Mouse (Mus musculus) liver (tissue): ENCODE data around the gene Idh2.
A peak's percentile ranks its signal among the peaks of the same experiment; 100 is the strongest.
"Not testable (repeated sequence)": the region's sequence is repeated elsewhere in the genome, so short reads cannot be mapped to it uniquely, and the experiment has no call there.

Source experiments
- DNase-seq: peaks from one replicate; pipeline ENCODE4 v3.0.0-alpha.2; 2020; ENCODE audit warnings: mixed read lengths

The Idh2 gene

GRCm38 (mm10) chr7:80115224-80115590 is at the start of gene Idh2:
Gene Idh2, minus strand, starts transcription at chr7:80115392.
- peak; percentile 93 for DNase-seq

GRCm38 (mm10) chr7:80160945-80161306 is 45.7 kb upstream of the Idh2 start:
- DNase-seq, result no peak

GRCm38 (mm10) chr7:80160293-80160944 is 45.2 kb upstream of the Idh2 start:
- no peak for DNase-seq

GRCm38 (mm10) chr7:80158496-80159268 is 43.5 kb upstream of the Idh2 start:
- DNase-seq, result no peak

GRCm38 (mm10) chr7:80156711-80157227 is 41.6 kb upstream of the Idh2 start:
- DNase-seq, result peak; percentile 85

GRCm38 (mm10) chr7:80154689-80155088 is 39.5 kb upstream of the Idh2 start:
- DNase-seq, result no peak

GRCm38 (mm10) chr7:80152756-80153155 is 37.6 kb upstream of the Idh2 start:
- DNase-seq, result no peak

- peak; percentile 75 for DNase-seq
Observed at GRCm38 (mm10) chr7:80152152-80152551, 37.0 kb upstream of the Idh2 start.

GRCm38 (mm10) chr7:80149356-80149755 is 34.2 kb upstream of the Idh2 start:
- no peak for DNase-seq

- DNase-seq, result peak; percentile 85
Observed at GRCm38 (mm10) chr7:80146077-80146476, 30.9 kb upstream of the Idh2 start.

GRCm38 (mm10) chr7:80144695-80145094 is 29.5 kb upstream of the Idh2 start:
- DNase-seq, result peak; percentile 42

GRCm38 (mm10) chr7:80143331-80144273 is 28.4 kb upstream of the Idh2 start:
- DNase-seq, result peak; percentile 50

- peak; percentile 80 for DNase-seq
Observed at GRCm38 (mm10) chr7:80140815-80141214, 25.6 kb upstream of the Idh2 start.

- DNase-seq, result no peak
Observed at GRCm38 (mm10) chr7:80138375-80138774, 23.2 kb upstream of the Idh2 start.

- peak; percentile 24 for DNase-seq
Observed at GRCm38 (mm10) chr7:80135173-80135532, 20.0 kb upstream of the Idh2 start.

- peak; percentile 64 for DNase-seq
Observed at GRCm38 (mm10) chr7:80134454-80135172, 19.4 kb upstream of the Idh2 start.

- DNase-seq, result peak; percentile 78
Observed at GRCm38 (mm10) chr7:80132541-80132940, 17.3 kb upstream of the Idh2 start.

GRCm38 (mm10) chr7:80131315-80131714 is 16.1 kb upstream of the Idh2 start:
- not testable (repeated sequence) for DNase-seq

GRCm38 (mm10) chr7:80130344-80131055 is 15.3 kb upstream of the Idh2 start:
- peak; percentile 7 for DNase-seq

- no peak for DNase-seq
Observed at GRCm38 (mm10) chr7:80129278-80129677, 14.1 kb upstream of the Idh2 start.

GRCm38 (mm10) chr7:80123672-80124071 is 8.5 kb upstream of the Idh2 start:
- DNase-seq, result no peak

- DNase-seq, result no peak
Observed at GRCm38 (mm10) chr7:80123115-80123514, 7.9 kb upstream of the Idh2 start.
